Mouse (Mus musculus) bone marrow macrophage, adult 2 months (primary cell): ENCODE measurements around the gene Serpina1c.
"Not testable (repeated sequence)": the region's sequence is repeated elsewhere in the genome, so short reads cannot be mapped to it uniquely, and the experiment has no call there.

Experiments
- CTCF ChIP-seq: IDR thresholded peaks from 2 replicates; pipeline ENCODE4 v1.5.1; 2012; ENCODE audit warnings: low read depth, mild to moderate bottlenecking, low read length, moderate library complexity
- POLR2A ChIP-seq: IDR thresholded peaks from 2 replicates; pipeline ENCODE4 v1.6.1; 2012; ENCODE audit warnings: mild to moderate bottlenecking, low read depth, low read length, borderline replicate concordance

DNA sequence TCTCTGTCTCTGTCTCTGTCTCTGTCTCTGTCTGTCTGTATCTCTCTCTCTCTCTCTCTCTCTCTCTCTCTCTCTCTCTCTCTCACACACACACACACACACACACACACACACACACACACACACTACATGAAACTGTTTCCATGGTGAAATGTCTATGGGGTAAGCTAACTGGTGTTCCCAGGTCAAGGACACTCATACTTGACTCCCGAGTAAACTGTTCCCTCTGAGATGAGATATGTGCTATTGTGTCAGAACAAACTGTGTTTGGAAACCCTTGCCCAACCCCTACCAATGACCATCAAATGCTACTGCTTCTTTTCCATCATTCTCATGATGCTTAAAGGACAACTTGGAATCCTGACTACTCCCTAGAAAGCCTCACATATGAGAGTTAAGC lies 37.8 kb downstream of the Serpina1c start:
- TF ChIP-seq POLR2A, CTCF: not testable (repeated sequence)
